Mouse (Mus musculus): ENCODE measurements around the gene Olfr780.
"Not testable (repeated sequence)": the region's sequence is repeated elsewhere in the genome, so short reads cannot be mapped to it uniquely, and the experiment has no call there.

Olfr780 gene

GRCm38 (mm10) chr10:129317817-129318216, at the start of gene Olfr780:
Olfr780 (plus strand) TSS chr10:129318117.
- no peak for DNase-seq (ENCODE audit: extremely low read depth, low read depth, low spot score)

GRCm38 (mm10) chr10:129271081-129271535, 46.8 kb upstream of the Olfr780 start, which contains the start of gene Olfr777:
Olfr777 (minus strand) TSS chr10:129271485.
- no peak for DNase-seq (ENCODE audit: extremely low read depth, low read depth, low spot score)

- not testable (repeated sequence) for DNase-seq (ENCODE audit: extremely low read depth, low read depth, low spot score)
Observed at GRCm38 (mm10) chr10:129312973-129313372, 4.9 kb upstream of the Olfr780 start.

DNA sequence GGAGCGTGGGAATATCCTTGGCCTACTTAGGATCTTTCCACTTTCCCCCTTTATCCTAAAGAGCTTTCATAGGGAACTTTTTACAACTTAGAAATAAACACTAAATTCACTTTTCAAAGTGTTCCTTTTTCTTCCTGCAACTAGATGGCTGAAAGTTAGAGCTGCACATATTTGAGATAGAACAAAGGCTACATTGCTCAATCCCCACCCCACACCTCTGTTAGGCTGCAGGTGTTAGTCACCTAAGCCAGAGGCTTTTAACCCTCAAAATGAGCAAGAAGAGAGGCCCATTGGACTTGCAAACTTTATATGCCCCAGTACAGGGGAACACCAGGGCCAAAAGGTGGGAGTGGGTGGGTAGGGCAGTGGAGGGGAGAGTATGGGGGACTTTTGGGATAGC, 4.4 kb upstream of the Olfr780 start:
- not testable (repeated sequence) for DNase-seq (ENCODE audit: extremely low read depth, low read depth, low spot score)

DNA sequence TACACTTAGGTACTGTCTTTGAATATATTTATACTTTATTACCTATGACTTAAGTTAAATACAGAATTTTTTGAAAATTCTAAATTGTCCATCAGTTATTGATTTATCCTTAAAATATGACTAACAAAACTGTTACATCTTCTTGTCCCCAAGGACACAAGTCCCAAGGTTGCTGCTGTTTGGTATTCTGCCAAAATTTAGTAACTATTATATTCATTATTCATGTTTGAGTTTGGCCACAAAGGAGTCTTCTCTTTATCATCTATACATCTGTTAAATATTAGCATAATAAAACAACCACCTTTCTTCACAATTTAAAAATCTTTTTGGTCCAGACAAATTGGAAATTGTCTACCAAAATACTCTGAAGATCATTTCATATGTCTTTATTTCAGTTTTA, 10.6 kb downstream of the Olfr780 start, which contains the start of gene Olfr781:
TSS of gene Olfr781 (plus strand) at position 301 of the 400 bp plus-strand sequence.
- DNase-seq (ENCODE audit: extremely low read depth, low read depth, low spot score), result no peak

GRCm38 (mm10) chr10:129348550-129348949, 30.6 kb downstream of the Olfr780 start, which contains the start of gene Olfr782:
Olfr782 (plus strand) TSS chr10:129348850.
- no peak for DNase-seq (ENCODE audit: extremely low read depth, low read depth, low spot score)

DNA sequence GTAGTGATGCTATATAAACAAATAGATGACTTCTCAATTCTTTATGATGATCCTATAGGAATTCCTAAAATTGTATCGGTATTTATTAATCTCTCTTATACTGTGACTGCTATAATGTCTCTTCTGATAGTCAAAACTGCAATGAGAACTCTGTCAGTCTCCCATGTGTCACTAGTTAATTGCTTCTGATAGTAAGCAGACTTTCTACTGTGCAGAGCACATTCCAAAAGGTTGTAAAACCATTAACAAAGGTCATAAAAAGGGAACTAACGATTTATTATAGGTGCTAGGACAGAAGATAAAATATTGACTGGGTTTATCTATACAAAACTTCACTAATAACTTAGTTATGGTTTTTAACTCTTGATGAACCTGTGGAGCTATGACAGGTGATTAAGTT, 34.6 kb downstream of the Olfr780 start:
- DNase-seq (ENCODE audit: extremely low read depth, low read depth, low spot score), result not testable (repeated sequence)

GRCm38 (mm10) chr10:129356496-129356895, 38.6 kb downstream of the Olfr780 start:
- not testable (repeated sequence) for DNase-seq (ENCODE audit: extremely low read depth, low read depth, low spot score)

- DNase-seq (ENCODE audit: extremely low read depth, low read depth, low spot score), result no peak
Observed at GRCm38 (mm10) chr10:129357307-129357706, 39.4 kb downstream of the Olfr780 start.
